Mouse (Mus musculus) liver, adult 2 months (tissue): ENCODE measurements at regions not wholly inside any gene's neighbourhood (a gene's known extent, or its start where the extent isn't known, plus 50 kb on each side); places are given as distances from the start of the nearest gene placed in this dataset.
A peak's percentile ranks its signal among the peaks of the same experiment; 100 is the strongest.

ENCODE experiments used
- DNase-seq: peaks from one replicate; pipeline ENCODE4 v3.0.0-alpha.2; 2011; ENCODE audit warnings: low read depth, low spot score; ENCODE audit errors: extremely low read depth
- H3K27ac ChIP-seq: fragments of 200-500 bp; replicated peaks from 2 replicates; pipeline ENCODE4 v1.5.1; 2012; ENCODE audit warnings: low read depth, mild to moderate bottlenecking, control low read depth, inconsistent platforms, low read length; ENCODE audit not compliant: insufficient read depth
- H3K27me3 ChIP-seq: fragments of 200-500 bp; 2 replicates; pipeline ENCODE4 v1.6.1; 2012; ENCODE audit warnings: mild to moderate bottlenecking, moderate library complexity, low read length, inconsistent platforms; ENCODE audit not compliant: control insufficient read depth, insufficient read depth
- H3K36me3 ChIP-seq: fragments of 200-500 bp; 2 replicates; pipeline ENCODE4 v1.6.1; 2012; ENCODE audit warnings: low read length, inconsistent platforms; ENCODE audit not compliant: control insufficient read depth, insufficient read depth
- H3K4me1 ChIP-seq: fragments of 200-500 bp; 2 replicates; pipeline ENCODE4 v1.6.1; 2011; ENCODE audit warnings: low read length; ENCODE audit not compliant: control insufficient read depth, insufficient read depth
- H3K4me3 ChIP-seq: fragments of 200-500 bp; 2 replicates; pipeline ENCODE4 v1.5.1; 2011; ENCODE audit warnings: low read depth, mild to moderate bottlenecking, control low read depth, low read length, moderate library complexity; ENCODE audit not compliant: insufficient read depth
- H3K79me2 ChIP-seq: fragments of 200-500 bp; 2 replicates; pipeline ENCODE4 v1.6.1; 2012; ENCODE audit warnings: inconsistent platforms, mild to moderate bottlenecking, low read length, moderate library complexity; ENCODE audit not compliant: control insufficient read depth, insufficient read depth
- H3K9ac ChIP-seq: fragments of 200-500 bp; 2 replicates; pipeline ENCODE4 v1.6.1; 2012; ENCODE audit warnings: low read depth, mild to moderate bottlenecking, control low read depth, inconsistent platforms, low read length
- CTCF ChIP-seq: fragments of 200-500 bp; IDR thresholded peaks from 2 replicates; pipeline ENCODE4 v1.5.1; 2011; ENCODE audit warnings: low read depth, low read length, control low read depth
- POLR2A ChIP-seq: fragments of 200-500 bp; IDR thresholded peaks from 2 replicates; pipeline ENCODE4 v1.6.1; 2011; ENCODE audit warnings: low read length, control low read depth; ENCODE audit not compliant: insufficient read depth; ENCODE audit errors: extremely low read depth
- whole genome bisulfite sequencing: fragments of 180-500 bp; shearing (Covaris S2); methylation state at CpG from one replicate; pipeline ENCODE4 v1.1.7; 2018; 5-methylcytosine and 5-hydroxymethylcytosine counted together

- 80% methylated on average over 8 of the region's 8 CpGs for WGBS
- no peaks in the 10 kb centered on the region for H3K79me2 ChIP-seq
- no peaks in the 10 kb centered on the region for H3K36me3 ChIP-seq
- DNase-seq = no peak
- H3K4me1 ChIP-seq = no peaks in the 10 kb centered on the region
- H3K9ac ChIP-seq = no peak overlapping the region
- H3K4me3 ChIP-seq = no peak overlapping the region
- no peak for TF ChIP-seq POLR2A
- TF ChIP-seq CTCF = no peak
- H3K27ac ChIP-seq = no peak overlapping the region
- H3K27me3 ChIP-seq = peaks cover 9% of the 10 kb centered on the region
These were observed 195.2 kb upstream of the Igsf21 start for GRCm38 (mm10) chr4:140441805-140442204.

GRCm38 (mm10) chr4:140439856-140440255, 193.3 kb upstream of the Igsf21 start:
- WGBS = 21% methylated on average over 3 of the region's 3 CpGs
- TF ChIP-seq POLR2A (no peak), CTCF (no peak)
- H3K4me1 ChIP-seq = no peaks in the 10 kb centered on the region
- H3K36me3 ChIP-seq = no peaks in the 10 kb centered on the region
- H3K27me3 ChIP-seq = peaks cover 16% of the 10 kb centered on the region
- H3K79me2 ChIP-seq = no peaks in the 10 kb centered on the region
- H3K9ac ChIP-seq = no peak overlapping the region
- DNase-seq = no peak
- H3K27ac ChIP-seq = no peak overlapping the region
- H3K4me3 ChIP-seq = no peak overlapping the region

- no peak overlapping the region for H3K27ac ChIP-seq
- H3K4me1 ChIP-seq = no peaks in the 10 kb centered on the region
- no peak for DNase-seq
- no peaks in the 10 kb centered on the region for H3K79me2 ChIP-seq
- no peaks in the 10 kb centered on the region for H3K36me3 ChIP-seq
- H3K27me3 ChIP-seq = peaks cover 14% of the 10 kb centered on the region
- no peak overlapping the region for H3K4me3 ChIP-seq
- H3K9ac ChIP-seq = no peak overlapping the region
- 21% methylated on average over 3 of the region's 3 CpGs for WGBS
- TF ChIP-seq CTCF = no peak
- TF ChIP-seq POLR2A = no peak
These were observed 189.4 kb upstream of the Igsf21 start for GRCm38 (mm10) chr4:140436030-140436429.

- no peaks in the 10 kb centered on the region for H3K4me1 ChIP-seq
- TF ChIP-seq CTCF = no peak
- no peak for TF ChIP-seq POLR2A
- H3K36me3 ChIP-seq = no peaks in the 10 kb centered on the region
- no peaks in the 10 kb centered on the region for H3K79me2 ChIP-seq
- 69% methylated on average over 11 of the region's 11 CpGs for WGBS
- H3K27me3 ChIP-seq = peaks cover 9% of the 10 kb centered on the region; the same call in 1 of the 2 replicates
- no peak overlapping the region for H3K9ac ChIP-seq
- no peak overlapping the region for H3K4me3 ChIP-seq
- H3K27ac ChIP-seq = no peak overlapping the region
- DNase-seq = no peak
These were observed 187.4 kb upstream of the Igsf21 start for GRCm38 (mm10) chr4:140433744-140434542.

- H3K4me1 ChIP-seq = no peaks in the 10 kb centered on the region
- no peaks in the 10 kb centered on the region for H3K79me2 ChIP-seq
- no peak overlapping the region for H3K9ac ChIP-seq
- H3K27ac ChIP-seq = no peak overlapping the region
- TF ChIP-seq CTCF (no peak), POLR2A (no peak)
- DNase-seq = no peak
- WGBS = 83% methylated on average over 7 of the region's 7 CpGs
- no peak overlapping the region for H3K4me3 ChIP-seq
- peaks cover 9% of the 10 kb centered on the region; the same call in 1 of the 2 replicates for H3K27me3 ChIP-seq
- no peaks in the 10 kb centered on the region for H3K36me3 ChIP-seq
These were observed 185.5 kb upstream of the Igsf21 start for GRCm38 (mm10) chr4:140432101-140432500.

GRCm38 (mm10) chr4:140427039-140427438, 180.5 kb upstream of the Igsf21 start:
- Histone ChIP-seq H3K27ac (no peak overlapping the region), H3K4me1 (peaks cover 5% of the 10 kb centered on the region; the same call in 1 of the 2 replicates), H3K4me3 (no peak overlapping the region), H3K79me2 (no peaks in the 10 kb centered on the region), H3K36me3 (no peaks in the 10 kb centered on the region), H3K27me3 (no peaks in the 10 kb centered on the region), H3K9ac (no peak overlapping the region)
- no peak for DNase-seq
- WGBS = 88% methylated on average over 3 of the region's 3 CpGs
- TF ChIP-seq CTCF (peak; percentile 47), POLR2A (no peak)
